Comparison of ENCODE assay signal across 14 mouse cellular contexts in genomic region chr14:46088968-46089691, GRCm38 (mm10).
DNase-seq lines count a peak whose midpoint lies in the region; ATAC-seq and TF ChIP-seq lines count a peak whose summit lies in the region.
"Had no signal": no experiment of that assay in that cellular context is flagged by ENCODE, and none has a peak within 500 bp of the region (broad histone marks: within the 10 kb centered on the region; RNA-seq: fewer than 3 reads in every experiment).

No protein-coding gene starts in this region.

- 59% methylated on average over 12 of the region's 12 CpGs for WGBS in kidney, embryonic 14.5 days
- 63% methylated on average over 12 of the region's 12 CpGs for WGBS in stomach, embryonic 14.5 days
- 44% methylated on average over 12 of the region's 12 CpGs for WGBS in stomach, postnatal 0 days

- H3K9me3 ChIP-seq in kidney, embryonic 14.5 days (ENCODE audit: control insufficient read depth, low read length) = no peaks in the 10 kb centered on the region
- no peaks in the 10 kb centered on the region for H3K9me3 ChIP-seq in stomach, embryonic 14.5 days (ENCODE audit: control insufficient read depth, low read depth, low read length)
- H3K9me3 ChIP-seq in stomach, postnatal 0 days (ENCODE audit: control insufficient read depth, low read length) = no peaks in the 10 kb centered on the region
- H3K9me3 ChIP-seq: embryonic facial prominence, embryonic 13.5 days; forebrain, embryonic 13.5 days had no signal

- no peaks in the 10 kb centered on the region for H3K4me1 ChIP-seq in kidney, embryonic 14.5 days (ENCODE audit: control insufficient read depth, insufficient read depth, low read length)
- H3K4me1 ChIP-seq in stomach, embryonic 14.5 days (ENCODE audit: control insufficient read depth, insufficient read depth, low read length) = no peaks in the 10 kb centered on the region
- H3K4me1 ChIP-seq in stomach, postnatal 0 days (replicated peaks; ENCODE audit: control insufficient read depth, insufficient read depth) = no peaks in the 10 kb centered on the region
- H3K4me1 ChIP-seq: forebrain, embryonic 13.5 days had no signal

- TF ChIP-seq EP300 in stomach, postnatal 0 days (optimal IDR thresholded peaks at IDR 0.05) = no peak

- H3K27me3 ChIP-seq in kidney, embryonic 14.5 days (ENCODE audit: control insufficient read depth, insufficient read depth, low read length) = no peaks in the 10 kb centered on the region
- H3K27me3 ChIP-seq in stomach, embryonic 14.5 days (ENCODE audit: control insufficient read depth, insufficient read depth, low read length) = no peaks in the 10 kb centered on the region
- H3K27me3 ChIP-seq in stomach, postnatal 0 days (ENCODE audit: control insufficient read depth, insufficient read depth, low read length) = no peaks in the 10 kb centered on the region
- H3K27me3 ChIP-seq: CH12.LX; embryonic facial prominence, embryonic 13.5 days; forebrain, embryonic 13.5 days had no signal

- H3K9ac ChIP-seq in kidney, embryonic 14.5 days (ENCODE audit: low read depth, low read length) = no peak overlapping the region
- no peak overlapping the region for H3K9ac ChIP-seq in stomach, embryonic 14.5 days (replicated peaks; ENCODE audit: low read depth, low read length)
- H3K9ac ChIP-seq in stomach, postnatal 0 days (ENCODE audit: low read length) = no peak overlapping the region
- H3K9ac ChIP-seq: embryonic facial prominence, embryonic 13.5 days; forebrain, embryonic 13.5 days; liver, postnatal 0 days had no signal

- H3K27ac ChIP-seq in kidney, embryonic 14.5 days (ENCODE audit: low read depth, low read length) = no peak overlapping the region
- no peak overlapping the region for H3K27ac ChIP-seq in stomach, embryonic 14.5 days (ENCODE audit: low read length)
- no peak overlapping the region for H3K27ac ChIP-seq in stomach, postnatal 0 days (replicated peaks)
- H3K27ac ChIP-seq: embryonic facial prominence, embryonic 13.5 days; forebrain, embryonic 13.5 days; layer of hippocampus, adult 2 months had no signal

- ATAC-seq in kidney, embryonic 14.5 days (ENCODE audit: low FRiP score, low TSS enrichment) = no peak
- ATAC-seq in stomach, embryonic 14.5 days (ENCODE audit: insufficient number of reproducible peaks, insufficient read depth, low FRiP score, low read depth) = 0 out of 2 replicates have a peak, but pooled peaks have one; percentile 10
- ATAC-seq in stomach, postnatal 0 days (ENCODE audit: low FRiP score, low TSS enrichment) = no peak
- ATAC-seq: forebrain, embryonic 13.5 days; liver, postnatal 0 days had no signal

- H3K4me3 ChIP-seq in kidney, embryonic 14.5 days (ENCODE audit: low read length) = no peak overlapping the region
- no peak overlapping the region for H3K4me3 ChIP-seq in stomach, embryonic 14.5 days (ENCODE audit: low read depth, low read length)
- no peak overlapping the region for H3K4me3 ChIP-seq in stomach, postnatal 0 days (ENCODE audit: low read depth, low read length)
- H3K4me3 ChIP-seq: embryonic facial prominence, embryonic 13.5 days; forebrain, embryonic 13.5 days; layer of hippocampus, adult 2 months had no signal

- no peaks in the 10 kb centered on the region for H3K36me3 ChIP-seq in kidney, embryonic 14.5 days (ENCODE audit: control insufficient read depth, insufficient read depth, low read length)
- no peaks in the 10 kb centered on the region for H3K36me3 ChIP-seq in stomach, embryonic 14.5 days (ENCODE audit: control insufficient read depth, insufficient read depth, low read length)
- no peaks in the 10 kb centered on the region for H3K36me3 ChIP-seq in stomach, postnatal 0 days (ENCODE audit: control insufficient read depth, insufficient read depth, low read length)
- H3K36me3 ChIP-seq: embryonic facial prominence, embryonic 13.5 days had no signal

- peak; percentile 7 for DNase-seq in kidney, postnatal 14 days
- DNase-seq in stomach, postnatal 0 days (ENCODE audit: low spot score) = no peak
- peak; percentile 23 to 71 for DNase-seq in gastrocnemius, postnatal 4 days (ENCODE audit: low spot score in 2 of 2)
- DNase-seq in frontal cortex, adult 2 months (ENCODE audit: extremely low spot score in 1 of 2, low spot score in 1 of 2) = no peak
- no peak for DNase-seq in adrenal gland, postnatal 25 days
- DNase-seq: cerebellum, postnatal 25 days; liver, postnatal 0 days; right cerebral cortex, postnatal 25 days had no signal

- TF ChIP-seq CTCF in stomach, postnatal 0 days (IDR thresholded peaks at IDR 0.05; ENCODE audit: low read depth) = no peak

- H3K4me2 ChIP-seq in kidney, embryonic 14.5 days (replicated peaks; ENCODE audit: low read depth, low read length) = no peak overlapping the region
- H3K4me2 ChIP-seq in stomach, embryonic 14.5 days (replicated peaks; ENCODE audit: low read depth, low read length) = no peak overlapping the region
- no peak overlapping the region for H3K4me2 ChIP-seq in stomach, postnatal 0 days (replicated peaks; ENCODE audit: low read depth)
- H3K4me2 ChIP-seq: embryonic facial prominence, embryonic 13.5 days; forebrain, embryonic 13.5 days had no signal

Comparison
In these comparisons a context has a peak if more than half of its experiments do, and no peak if none do; other contexts are left out.
1. DNase-seq: peak in kidney, postnatal 14 days (single experiment) and gastrocnemius, postnatal 4 days (2 of 2); none in stomach, postnatal 0 days (single experiment), frontal cortex, adult 2 months (0 of 2) and adrenal gland, postnatal 25 days (single experiment).